In the genomic region with DNA sequence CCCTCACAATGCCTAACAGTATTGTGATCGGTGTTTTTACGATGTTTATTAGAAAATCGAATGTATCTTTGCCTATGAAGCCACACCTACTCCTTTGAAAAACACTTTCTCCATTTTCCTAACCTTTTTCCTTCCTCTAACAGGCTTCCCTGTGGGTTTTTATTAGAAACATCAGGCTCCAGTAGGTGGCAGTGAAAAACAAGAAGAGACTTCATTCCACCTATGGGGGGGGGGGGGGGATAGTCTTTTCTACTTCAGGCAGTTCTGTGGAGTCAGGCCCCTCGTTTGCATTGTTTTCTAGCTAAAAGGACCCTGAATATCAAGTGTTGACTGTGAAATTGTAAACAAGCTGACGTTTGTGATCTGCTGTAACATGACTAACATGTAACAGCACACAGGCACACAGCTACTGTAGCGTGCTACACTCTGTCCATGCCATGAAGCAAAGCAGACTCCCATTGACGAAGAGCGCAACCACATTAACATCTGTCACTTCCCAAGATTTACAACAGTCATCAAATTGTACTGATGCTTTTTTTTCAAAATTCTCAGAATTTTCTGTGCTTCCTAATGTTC, we compare ENCODE assay signal across 10 mouse cellular contexts. TPM values are rescaled to one million over a fixed set of nuclear protein-coding genes. Genes with fewer than 3 reads are reported as not detected.
A peak's percentile ranks its signal among the peaks of the same experiment; 100 is the strongest.
DNase-seq lines count a peak whose midpoint lies in the region; ATAC-seq and TF ChIP-seq lines count a peak whose summit lies in the region.
"Had no signal": no experiment of that assay in that cellular context is flagged by ENCODE, and none has a peak within 500 bp of the region (broad histone marks: within the 10 kb centered on the region; RNA-seq: fewer than 3 reads in every experiment).

No protein-coding gene starts in this region.

- peaks cover 14% of the 10 kb centered on the region for H3K36me3 ChIP-seq in forebrain, embryonic 16.5 days (ENCODE audit: control insufficient read depth, insufficient read depth)
- H3K36me3 ChIP-seq in midbrain, embryonic 12.5 days = peaks cover 25% of the 10 kb centered on the region

- CTCF ChIA-PET in Patski (lab: Charles Lee) = no interaction called here

- H3K27ac ChIP-seq in forebrain, embryonic 16.5 days (ENCODE audit: low read length) = no peak overlapping the region
- no peak overlapping the region for H3K27ac ChIP-seq in midbrain, embryonic 12.5 days (replicated peaks)
- H3K27ac ChIP-seq: liver, embryonic 13.5 days; stomach, embryonic 15.5 days had no signal

- ATAC-seq in Patski = no peak
- ATAC-seq in forebrain, embryonic 16.5 days = peak; percentile 68
- ATAC-seq in midbrain, embryonic 12.5 days (ENCODE audit: low FRiP score, low read depth) = 0 out of 2 replicates have a peak, but pooled peaks have one; percentile 48

- WGBS in forebrain, embryonic 16.5 days = 53% methylated on average over 8 of the region's 8 CpGs
- 64% methylated on average over 8 of the region's 8 CpGs for WGBS in midbrain, embryonic 12.5 days

- H3K4me3 ChIP-seq in forebrain, embryonic 16.5 days (replicated peaks; ENCODE audit: low read length) = no peak overlapping the region
- H3K4me3 ChIP-seq in midbrain, embryonic 12.5 days = no peak overlapping the region
- H3K4me3 ChIP-seq: liver, embryonic 13.5 days; stomach, embryonic 15.5 days had no signal

- peak; percentile 17 for DNase-seq in heart, postnatal 4 days
- no peak for DNase-seq in heart, postnatal 25 days (ENCODE audit: low spot score)
- DNase-seq in Patski (ENCODE audit: low read depth, low spot score) = no peak
- no peak for DNase-seq in right cerebral cortex, postnatal 36 days (ENCODE audit: low spot score in 2 of 2)
- no peak for DNase-seq in thymus, postnatal 36 days
- DNase-seq in frontal cortex, postnatal 14 days (ENCODE audit: low spot score in 2 of 2) = no peak
- DNase-seq: liver, embryonic 13.5 days had no signal

- no peaks in the 10 kb centered on the region for H3K4me1 ChIP-seq in forebrain, embryonic 16.5 days (replicated peaks; ENCODE audit: control insufficient read depth, insufficient read depth, low read length)
- H3K4me1 ChIP-seq in midbrain, embryonic 12.5 days = no peaks in the 10 kb centered on the region
- H3K4me1 ChIP-seq: liver, embryonic 13.5 days; stomach, embryonic 15.5 days had no signal

- in situ Hi-C loops in Patski (cut with MboI; ENCODE audit: low pct_unique_long_range_greater_than_20kb) = no loop called here

- no peaks in the 10 kb centered on the region for H3K9me3 ChIP-seq in forebrain, embryonic 16.5 days (ENCODE audit: control insufficient read depth, low read length)
- no peaks in the 10 kb centered on the region for H3K9me3 ChIP-seq in midbrain, embryonic 12.5 days
- H3K9me3 ChIP-seq: liver, embryonic 13.5 days; stomach, embryonic 15.5 days had no signal

- H3K4me2 ChIP-seq in forebrain, embryonic 16.5 days (ENCODE audit: low read length) = no peak overlapping the region
- H3K4me2 ChIP-seq in midbrain, embryonic 12.5 days (replicated peaks) = no peak overlapping the region
- H3K4me2 ChIP-seq: liver, embryonic 13.5 days; stomach, embryonic 15.5 days had no signal

- POLR2A ChIA-PET in Patski (lab: Charles Lee) = interaction anchor here (0.6 kb wide), 1 partner anchor 1249 kb away, joined by 7 read pairs; no protein-coding TSS in a partner anchor

- intact Hi-C loops in heart, postnatal 25 days (cut with DNase I) = loop anchor here (2.0 to 5.0 kb wide), 2 partner anchors 91 to 178 kb away; a partner anchor contains a TSS

- peak; percentile 22 for TF ChIP-seq CTCF in Patski (IDR thresholded peaks at IDR 0.05)

- H3K27me3 ChIP-seq in Patski = no peaks in the 10 kb centered on the region
- no peaks in the 10 kb centered on the region for H3K27me3 ChIP-seq in forebrain, embryonic 16.5 days (replicated peaks; ENCODE audit: control insufficient read depth, insufficient read depth, low read length)
- H3K27me3 ChIP-seq in midbrain, embryonic 12.5 days = no peaks in the 10 kb centered on the region
- H3K27me3 ChIP-seq: liver, embryonic 13.5 days; stomach, embryonic 15.5 days had no signal

- no peak overlapping the region for H3K9ac ChIP-seq in forebrain, embryonic 16.5 days (replicated peaks; ENCODE audit: low read depth, low read length)
- no peak overlapping the region for H3K9ac ChIP-seq in midbrain, embryonic 12.5 days (replicated peaks)
- H3K9ac ChIP-seq: liver, embryonic 13.5 days; stomach, embryonic 15.5 days had no signal

RNA-seq across cellular contexts. Expression of a gene that starts 41.5 kb away (rescaled TPM):
- total RNA-seq in heart, postnatal 4 days (2021) = 10 to 100 TPM; 50.7 to 52.0 TPM
- total RNA-seq in heart, postnatal 25 days (2021) = 10 to 100 TPM; 31.9 to 34.1 TPM
- polyA plus RNA-seq in Patski (2021) = 122 TPM
- polyA plus RNA-seq in forebrain, embryonic 16.5 days (2015; fragmentation: Nextera tagmentation; extraction: Ambion mirVana) = 58.9 and 61.4 TPM in 2 replicates
- polyA plus RNA-seq in midbrain, embryonic 12.5 days (2016; fragmentation: Nextera tagmentation; extraction: Ambion mirVana) = 89.7 and 90.8 TPM in 2 replicates
